Mouse (Mus musculus) bone marrow macrophage, adult 2 months (primary cell): ENCODE data around the gene Defb45.

Experiments
- CTCF ChIP-seq: IDR thresholded peaks from 2 replicates; pipeline ENCODE4 v1.5.1; 2012; ENCODE audit warnings: low read depth, mild to moderate bottlenecking, low read length, moderate library complexity
- POLR2A ChIP-seq: IDR thresholded peaks from 2 replicates; pipeline ENCODE4 v1.6.1; 2012; ENCODE audit warnings: mild to moderate bottlenecking, low read depth, low read length, borderline replicate concordance

GRCm38 (mm10) chr2:152607746-152608145, 8.5 kb upstream of the Defb45 start:
- TF ChIP-seq POLR2A (no peak), CTCF (no peak)
